Mouse (Mus musculus): Measurements from ENCODE around the gene Tbc1d30.

DNA sequence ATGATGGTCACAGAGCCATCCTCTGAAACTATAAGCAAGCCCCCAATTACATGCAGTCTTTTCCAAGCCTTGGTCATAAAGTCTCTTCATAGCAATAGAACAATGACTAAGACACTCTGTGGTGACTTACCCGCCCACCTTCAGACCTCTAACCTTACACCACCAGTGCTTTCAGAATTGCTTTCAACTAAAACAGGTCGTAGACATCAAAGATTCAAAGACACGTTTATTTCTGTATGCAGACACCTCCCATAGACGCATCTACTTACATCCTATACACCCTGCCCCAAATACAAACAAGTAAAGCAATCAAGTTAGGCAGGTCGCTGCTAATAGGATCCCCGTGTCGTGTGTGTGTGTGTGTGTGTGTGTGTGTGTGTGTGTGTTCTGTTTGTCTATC, 50.4 kb downstream of the Tbc1d30 start:
- TF ChIP-seq CTCF (IDR thresholded peaks at IDR 0.05; ENCODE audit: borderline replicate concordance, insufficient read depth, low read length) (no peak), POLR2A (IDR thresholded peaks at IDR 0.05; ENCODE audit: low read depth, low read length) (no peak)

Data from embryonic fibroblast, embryonic 13.5 days (primary cell).